Mouse (Mus musculus): Measurements from ENCODE around the gene Hoxd12. TPM values are rescaled to one million over a fixed set of nuclear protein-coding genes. Genes with fewer than 3 reads are reported as not detected.
A peak's percentile ranks its signal among the peaks of the same experiment; 100 is the strongest.

Gene Hoxd12
- polyA plus RNA-seq, 1 experiment = not detected

- H3K4me1 ChIP-seq (ENCODE audit: control insufficient read depth, insufficient read depth, low read length) = no peaks in the 10 kb centered on the region
- no peak overlapping the region for H3K4me3 ChIP-seq (ENCODE audit: insufficient read depth, low read length)
- TF ChIP-seq CTCF (IDR thresholded peaks at IDR 0.05; ENCODE audit: extremely low read depth, insufficient read depth, low read length) (no peak), POLR2A (IDR thresholded peaks at IDR 0.05; ENCODE audit: extremely low read depth, insufficient read depth, low read length) (no peak)
- H3K27ac ChIP-seq (ENCODE audit: insufficient read depth, low read length) = no peak overlapping the region
Observed at GRCm38 (mm10) chr2:74680561-74681398, 6.0 kb downstream of the Hoxd12 start.

GRCm38 (mm10) chr2:74681594-74682531, 7.0 kb downstream of the Hoxd12 start:
- H3K4me3 ChIP-seq (ENCODE audit: insufficient read depth, low read length) = no peak overlapping the region
- no peak overlapping the region for H3K27ac ChIP-seq (ENCODE audit: insufficient read depth, low read length)
- no peaks in the 10 kb centered on the region for H3K4me1 ChIP-seq (ENCODE audit: control insufficient read depth, insufficient read depth, low read length)
- TF ChIP-seq CTCF (IDR thresholded peaks at IDR 0.05; ENCODE audit: extremely low read depth, insufficient read depth, low read length) = no peak
- no peak for TF ChIP-seq POLR2A (IDR thresholded peaks at IDR 0.05; ENCODE audit: extremely low read depth, insufficient read depth, low read length)

GRCm38 (mm10) chr2:74682796-74683195, 8.0 kb downstream of the Hoxd12 start:
- Histone ChIP-seq H3K4me3 (ENCODE audit: insufficient read depth, low read length) (no peak overlapping the region), H3K4me1 (ENCODE audit: control insufficient read depth, insufficient read depth, low read length) (no peaks in the 10 kb centered on the region), H3K27ac (ENCODE audit: insufficient read depth, low read length) (no peak overlapping the region)
- TF ChIP-seq POLR2A (IDR thresholded peaks at IDR 0.05; ENCODE audit: extremely low read depth, insufficient read depth, low read length) (no peak), CTCF (IDR thresholded peaks at IDR 0.05; ENCODE audit: extremely low read depth, insufficient read depth, low read length) (no peak)

DNA sequence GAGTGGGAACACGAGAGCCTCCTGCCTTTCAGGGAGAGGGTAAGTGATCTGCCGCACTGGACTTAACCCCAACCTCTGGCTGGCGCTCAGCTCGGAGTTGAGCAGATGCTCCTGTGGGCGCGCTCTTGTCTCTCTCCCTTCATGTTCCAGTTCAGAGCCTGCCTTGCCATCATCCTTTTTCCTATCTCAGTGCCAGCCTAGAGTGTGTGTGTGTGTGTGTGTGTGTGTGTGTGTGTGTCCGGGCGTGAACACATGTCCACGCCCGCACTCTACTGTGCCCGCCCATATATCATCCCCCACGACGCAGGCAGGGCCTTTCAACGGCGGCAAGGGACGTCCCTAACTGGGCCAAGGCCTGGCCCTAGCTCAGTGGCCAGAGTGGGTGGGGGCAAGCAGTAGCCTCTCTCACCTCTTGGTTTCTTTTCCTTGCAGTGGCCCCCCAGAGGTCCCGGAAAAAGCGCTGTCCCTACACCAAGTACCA, 8.7 kb downstream of the Hoxd12 start:
- no peak for TF ChIP-seq POLR2A (IDR thresholded peaks at IDR 0.05; ENCODE audit: extremely low read depth, insufficient read depth, low read length)
- no peak for TF ChIP-seq CTCF (IDR thresholded peaks at IDR 0.05; ENCODE audit: extremely low read depth, insufficient read depth, low read length)
- H3K4me3 ChIP-seq (ENCODE audit: insufficient read depth, low read length) = no peak overlapping the region
- H3K27ac ChIP-seq (ENCODE audit: insufficient read depth, low read length) = no peak overlapping the region
- H3K4me1 ChIP-seq (ENCODE audit: control insufficient read depth, insufficient read depth, low read length) = no peaks in the 10 kb centered on the region

DNA sequence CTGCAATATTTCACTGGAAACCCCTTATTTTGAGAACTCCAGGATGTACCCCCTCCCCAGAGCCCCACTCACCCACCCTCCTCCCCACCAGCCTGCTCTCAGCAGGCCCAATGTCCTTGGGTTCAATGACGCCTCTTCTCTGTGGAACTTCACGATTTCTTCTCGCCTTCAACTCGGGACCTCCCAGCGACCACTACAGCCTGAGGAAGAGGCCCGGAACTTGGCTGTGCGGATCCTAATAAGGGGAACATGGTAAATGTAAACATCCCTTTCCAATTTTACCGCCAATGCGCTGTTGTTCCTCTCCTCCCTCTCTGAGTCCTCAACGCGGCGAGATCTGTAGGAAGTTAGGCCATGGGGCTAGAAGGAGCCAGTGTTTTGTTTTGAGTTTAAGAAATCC, 9.3 kb downstream of the Hoxd12 start:
- TF ChIP-seq CTCF (IDR thresholded peaks at IDR 0.05; ENCODE audit: extremely low read depth, insufficient read depth, low read length) (no peak), POLR2A (IDR thresholded peaks at IDR 0.05; ENCODE audit: extremely low read depth, insufficient read depth, low read length) (no peak)
- Histone ChIP-seq H3K4me1 (ENCODE audit: control insufficient read depth, insufficient read depth, low read length) (no peaks in the 10 kb centered on the region), H3K27ac (ENCODE audit: insufficient read depth, low read length) (no peak overlapping the region), H3K4me3 (ENCODE audit: insufficient read depth, low read length) (no peak overlapping the region)

DNA sequence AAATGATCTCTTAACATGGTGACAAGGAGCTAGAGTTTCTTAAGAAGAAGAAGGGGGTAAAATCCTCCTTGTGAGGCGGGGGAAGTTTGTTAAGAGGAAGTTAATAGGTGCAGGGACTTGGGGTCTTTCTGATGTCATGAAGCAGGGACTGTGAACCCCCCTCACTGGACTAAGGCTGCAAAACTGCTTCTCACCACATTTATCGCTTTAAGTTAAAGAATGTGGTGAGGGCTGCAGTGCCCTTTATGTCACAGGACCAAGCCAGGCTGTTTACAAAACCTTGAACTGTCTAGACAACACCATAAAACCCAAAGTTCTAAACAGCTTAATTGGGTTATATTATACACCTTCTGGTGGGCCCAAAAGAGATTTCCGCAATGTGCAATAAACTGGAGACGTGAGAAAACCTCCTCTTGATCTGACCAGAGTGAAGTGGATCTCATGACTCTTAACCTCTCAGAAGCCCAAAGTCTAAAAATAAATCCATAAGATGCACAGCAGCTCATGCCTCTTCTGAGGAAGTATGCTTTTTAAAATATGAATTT, 10.3 kb downstream of the Hoxd12 start:
- no peak for TF ChIP-seq CTCF (IDR thresholded peaks at IDR 0.05; ENCODE audit: extremely low read depth, insufficient read depth, low read length)
- TF ChIP-seq POLR2A (IDR thresholded peaks at IDR 0.05; ENCODE audit: extremely low read depth, insufficient read depth, low read length) = no peak

DNA sequence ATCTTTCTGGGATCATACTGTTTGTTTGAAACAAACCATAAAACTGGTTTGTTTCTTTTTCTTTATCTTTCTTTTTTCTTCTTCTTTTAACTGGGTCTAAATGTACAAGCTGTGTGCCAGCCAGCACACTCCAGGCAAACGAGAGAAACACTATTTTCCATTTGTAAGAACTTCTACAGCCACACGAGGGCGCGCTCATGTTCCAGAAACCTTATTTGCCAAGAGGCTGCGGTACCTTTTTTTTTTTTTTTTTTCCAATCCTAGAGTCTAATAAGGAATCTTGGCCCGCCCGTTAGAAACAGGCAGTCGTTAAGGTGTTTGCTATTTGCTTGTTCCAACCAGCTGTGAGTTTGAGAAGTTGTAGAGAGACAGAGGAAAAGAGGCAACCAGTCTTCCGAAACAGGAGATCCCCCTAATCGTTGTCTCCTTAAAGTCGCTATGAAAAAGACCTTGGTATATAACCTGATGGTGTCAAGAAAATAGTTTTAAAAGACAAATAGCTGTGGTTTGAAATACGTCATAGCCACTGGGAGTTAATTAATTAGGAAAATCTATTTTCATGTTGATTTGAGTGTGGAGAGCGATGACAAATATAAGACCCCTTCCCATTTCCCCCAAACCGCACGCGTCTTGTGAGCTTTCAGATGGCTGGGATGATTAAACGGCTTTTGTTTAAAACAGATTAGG, 11.6 kb downstream of the Hoxd12 start:
- Histone ChIP-seq H3K4me1 (ENCODE audit: control insufficient read depth, insufficient read depth, low read length) (no peaks in the 10 kb centered on the region), H3K4me3 (ENCODE audit: insufficient read depth, low read length) (no peak overlapping the region), H3K27ac (ENCODE audit: insufficient read depth, low read length) (no peak overlapping the region)
- TF ChIP-seq POLR2A (IDR thresholded peaks at IDR 0.05; ENCODE audit: extremely low read depth, insufficient read depth, low read length) = no peak
- TF ChIP-seq CTCF (IDR thresholded peaks at IDR 0.05; ENCODE audit: extremely low read depth, insufficient read depth, low read length) = peak; percentile 40

More for the DNA sequence above, 10.3 kb downstream of the Hoxd12 start:
- H3K4me3 ChIP-seq (ENCODE audit: insufficient read depth, low read length) = no peak overlapping the region
- no peak overlapping the region for H3K27ac ChIP-seq (ENCODE audit: insufficient read depth, low read length)
- no peaks in the 10 kb centered on the region for H3K4me1 ChIP-seq (ENCODE audit: control insufficient read depth, insufficient read depth, low read length)

DNA sequence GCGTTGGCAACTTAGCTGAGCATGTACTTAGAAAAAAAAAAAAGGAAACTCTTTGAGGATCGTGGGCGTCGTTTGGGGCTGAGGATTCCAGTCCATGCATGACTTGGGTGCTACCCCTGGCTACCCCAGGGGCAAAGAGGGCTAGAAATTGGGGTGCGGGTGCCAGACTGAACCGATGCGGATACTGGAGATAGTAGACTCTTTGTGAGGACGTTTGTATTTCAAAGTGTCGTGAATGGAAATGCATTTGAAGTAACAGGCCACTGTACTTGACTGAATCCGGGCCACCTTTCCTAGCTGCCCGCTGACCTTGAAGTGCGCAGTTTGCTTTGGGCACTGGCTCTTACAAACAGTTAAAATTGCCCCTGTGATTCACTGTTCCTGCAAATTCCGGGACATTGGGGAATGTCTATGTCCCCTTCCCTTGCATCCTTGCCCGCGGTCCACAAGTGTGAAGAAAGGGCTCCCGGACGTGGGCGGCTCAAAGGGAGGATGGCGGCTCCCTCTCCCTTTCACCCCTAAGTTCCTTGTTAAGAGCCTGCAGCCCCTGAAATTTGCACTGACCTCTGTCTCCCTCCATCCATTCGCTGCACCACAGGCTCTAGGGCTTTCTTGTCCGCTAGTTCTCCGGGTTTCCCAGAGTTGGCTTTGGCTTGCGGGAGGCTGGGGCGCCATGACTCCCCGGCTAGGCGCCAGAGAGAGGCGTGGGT, 12.3 kb downstream of the Hoxd12 start:
- Histone ChIP-seq H3K4me3 (ENCODE audit: insufficient read depth, low read length) (no peak overlapping the region), H3K27ac (ENCODE audit: insufficient read depth, low read length) (no peak overlapping the region), H3K4me1 (ENCODE audit: control insufficient read depth, insufficient read depth, low read length) (no peaks in the 10 kb centered on the region)
- TF ChIP-seq POLR2A (IDR thresholded peaks at IDR 0.05; ENCODE audit: extremely low read depth, insufficient read depth, low read length) (no peak), CTCF (IDR thresholded peaks at IDR 0.05; ENCODE audit: extremely low read depth, insufficient read depth, low read length) (no peak)

Data from cortical plate, adult 2 months (tissue).